Mouse (Mus musculus) liver, embryonic 14.5 days (tissue): ENCODE results near the gene Cnot2. TPM values are rescaled to one million over a fixed set of nuclear protein-coding genes. Genes with fewer than 3 reads are reported as not detected.

Source experiments
- ATAC-seq: fragments of 200-750 bp; cut with Nextera tagmentation; 2 replicates; pipeline ENCODE4 v1.8.0; 2017; ENCODE audit warnings: moderate number of reproducible peaks, mild to moderate bottlenecking, moderate library complexity; ENCODE audit not compliant: insufficient read depth
- DNase-seq, 3 experiments: peaks; one replicate each; pipeline ENCODE4 v3.0.0-alpha.2; 2012 to 2013; ENCODE audit warnings: low read depth in 3 of 3, low spot score in 3 of 3
- H3K27ac ChIP-seq: fragments of 300-500 bp; sonication (generic); 2 replicates; pipeline ENCODE4 v1.5.1; 2014; ENCODE audit warnings: moderate library complexity, mild to moderate bottlenecking, control low read depth, inconsistent platforms
- H3K27me3 ChIP-seq: fragments of 300-500 bp; sonication (generic); 2 replicates; pipeline ENCODE4 v1.6.1; 2014; ENCODE audit warnings: mild to moderate bottlenecking, low read length, moderate library complexity; ENCODE audit not compliant: control insufficient read depth, insufficient read depth
- H3K36me3 ChIP-seq: fragments of 300-500 bp; sonication (generic); replicated peaks from 2 replicates; pipeline ENCODE4 v1.6.1; 2014; ENCODE audit warnings: low read depth; ENCODE audit not compliant: control insufficient read depth, insufficient read depth
- H3K4me1 ChIP-seq, 2 experiments: fragments of 200-500 bp in 1 of 2; fragments of 300-500 bp in 1 of 2; sonication (generic) in 1 of 2; replicated peaks; 2 replicates each; pipeline ENCODE4 v1.6.1; 2012 to 2014; ENCODE audit warnings: antibody characterized with exemption in 1 of 2, inconsistent platforms in 1 of 2, low read length in 1 of 2; ENCODE audit not compliant: control insufficient read depth in 2 of 2, insufficient read depth in 2 of 2
- H3K4me2 ChIP-seq: fragments of 300-500 bp; sonication (generic); 2 replicates; pipeline ENCODE4 v1.6.1; 2014; ENCODE audit warnings: low read depth, mild to moderate bottlenecking, control low read depth, moderate library complexity
- H3K4me3 ChIP-seq, 2 experiments: fragments of 200-500 bp in 1 of 2; fragments of 300-500 bp in 1 of 2; sonication (generic) in 1 of 2; 2 replicates each; pipeline ENCODE4 v1.5.1; 2012 to 2014; ENCODE audit warnings: low read depth in 2 of 2, low read length in 2 of 2, mild to moderate bottlenecking in 2 of 2, control low read depth in 1 of 2, inconsistent platforms in 1 of 2, moderate library complexity in 1 of 2; ENCODE audit not compliant: insufficient read depth in 1 of 2
- H3K9ac ChIP-seq: fragments of 300-500 bp; sonication (generic); replicated peaks from 2 replicates; pipeline ENCODE4 v1.6.1; 2014; ENCODE audit warnings: mild to moderate bottlenecking, control low read depth, moderate library complexity
- H3K9me3 ChIP-seq: fragments of 300-500 bp; sonication (generic); 2 replicates; pipeline ENCODE4 v1.6.1; 2016; ENCODE audit warnings: low read length, mixed read lengths; ENCODE audit not compliant: control insufficient read depth
- CTCF ChIP-seq: IDR thresholded peaks from 2 replicates; pipeline ENCODE4 v1.5.1; 2016; ENCODE audit warnings: antibody characterized with exemption, low read depth, control low read depth
- EP300 ChIP-seq: IDR thresholded peaks from 2 replicates; pipeline ENCODE4 v1.6.1; 2016; ENCODE audit warnings: antibody characterized with exemption, low read depth
- WGBS: fragments of 180-500 bp; shearing (Covaris S2); extraction: QIAGEN DNeasy Blood & Tissue Kit; methylation state at CpG from one replicate; pipeline ENCODE4 v1.1.7; 2014; ENCODE audit not compliant: insufficient replicate concordance; 5-methylcytosine and 5-hydroxymethylcytosine counted together
- polyA plus RNA-seq, 2 experiments: library from polyadenylated mRNA; depleted of rRNA in 1 of 2; stranded (reverse) in 1 of 2; unstranded in 1 of 2; fragments of >200 nt; fragmentation: Nextera tagmentation in 1 of 2; extraction: Ambion mirVana in 1 of 2; gene quantifications; 2 replicates each; pipeline versions ENCODE4 v1.2.1 to v1.2.3; 2012 to 2014

Cnot2 gene
- polyA plus RNA-seq, 2 experiments, result 23.2 to 38.0 TPM

GRCm38 (mm10) chr10:116481917-116482316, 99.4 kb downstream of the Cnot2 start:
- Histone ChIP-seq H3K27ac (no peak overlapping the region), H3K4me1 (peaks cover 0 to 2% of the 10 kb centered on the region in 2 experiments; a peak in 1 of 4 replicates), H3K27me3 (no peaks in the 10 kb centered on the region), H3K36me3 (peaks cover 7% of the 10 kb centered on the region), H3K4me3 (no peak overlapping the region), H3K4me2 (no peak overlapping the region), H3K9me3 (no peaks in the 10 kb centered on the region), H3K9ac (no peak overlapping the region)
- DNase-seq, result no peak
- 34% methylated on average over 12 of the region's 12 CpGs for WGBS
- peak; percentile 50 for ATAC-seq
- TF ChIP-seq CTCF, result no peak
- no peak for TF ChIP-seq EP300

- Histone ChIP-seq H3K27ac (no peak overlapping the region), H3K9me3 (peaks cover 2% of the 10 kb centered on the region; the same call in 1 of the 2 replicates), H3K4me2 (no peak overlapping the region), H3K36me3 (peaks cover 7% of the 10 kb centered on the region), H3K4me1 (peaks cover 0 to 2% of the 10 kb centered on the region in 2 experiments; a peak in 1 of 4 replicates), H3K27me3 (peaks cover under 1% of the 10 kb centered on the region), H3K9ac (no peak overlapping the region), H3K4me3 (no peak overlapping the region)
- no peak for DNase-seq
- 89% methylated on average over 5 of the region's 5 CpGs for WGBS
- no peak for ATAC-seq
- TF ChIP-seq CTCF (peak; percentile 21; the same call in 1 of the 2 replicates), EP300 (no peak)
Observed at GRCm38 (mm10) chr10:116480988-116481387, 100.3 kb downstream of the Cnot2 start.

- Histone ChIP-seq H3K36me3 (no peaks in the 10 kb centered on the region), H3K9me3 (peaks cover 2% of the 10 kb centered on the region; the same call in 1 of the 2 replicates), H3K4me3 (no peak overlapping the region), H3K4me1 (no peaks in the 10 kb centered on the region), H3K9ac (no peak overlapping the region), H3K27me3 (peaks cover 45% of the 10 kb centered on the region), H3K4me2 (no peak overlapping the region), H3K27ac (no peak overlapping the region)
- DNase-seq (no peak), ATAC-seq (no peak)
- no peak for TF ChIP-seq EP300
- no peak for TF ChIP-seq CTCF
- 69% methylated on average over 3 of the region's 3 CpGs for WGBS
Observed at GRCm38 (mm10) chr10:116476559-116476958, 104.8 kb downstream of the Cnot2 start.

- WGBS, result 53% methylated on average over 6 of the region's 6 CpGs
- Histone ChIP-seq H3K27ac (no peak overlapping the region), H3K27me3 (peaks cover 46% of the 10 kb centered on the region), H3K4me1 (no peaks in the 10 kb centered on the region), H3K9me3 (peaks cover 2% of the 10 kb centered on the region; the same call in 1 of the 2 replicates), H3K36me3 (no peaks in the 10 kb centered on the region), H3K9ac (no peak overlapping the region), H3K4me2 (no peak overlapping the region), H3K4me3 (no peak overlapping the region)
- DNase-seq (no peak), ATAC-seq (no peak)
- TF ChIP-seq CTCF (no peak), EP300 (no peak)
Observed at GRCm38 (mm10) chr10:116475725-116476124, 105.6 kb downstream of the Cnot2 start.

GRCm38 (mm10) chr10:116473759-116474549, 107.4 kb downstream of the Cnot2 start, which contains the start of gene Kcnmb4:
TSS of gene Kcnmb4 (minus strand) at chr10:116473878.
- H3K4me3 ChIP-seq, result peak within 1 kb of the TSS; percentile 40 to 57
- H3K36me3 ChIP-seq, result no peaks in the 10 kb centered on the region
- H3K9me3 ChIP-seq, result peaks cover 2% of the 10 kb centered on the region; the same call in 1 of the 2 replicates
- peak; percentile 62 for ATAC-seq
- no peak for DNase-seq
- under 1% methylated on average over 92 of the region's 92 CpGs for WGBS
- peak within 1 kb of the TSS; percentile 66 for H3K4me2 ChIP-seq
- H3K9ac ChIP-seq, result no peak within 1 kb of the TSS
- H3K27ac ChIP-seq, result no peak within 1 kb of the TSS
- H3K27me3 ChIP-seq, result peaks cover 46% of the 10 kb centered on the region
- TF ChIP-seq CTCF (no peak), EP300 (no peak)
- no peaks in the 10 kb centered on the region for H3K4me1 ChIP-seq
